Mouse (Mus musculus): ENCODE measurements at regions not wholly inside any gene's neighbourhood (a gene's known extent, or its start where the extent isn't known, plus 50 kb on each side); places are given as distances from the start of the nearest gene placed in this dataset.

GRCm38 (mm10) chr13:69944651-69945050 lies 142.5 kb downstream of the Med10 start:
- H3K9me3 ChIP-seq (ENCODE audit: low read length): no peaks in the 10 kb centered on the region

GRCm38 (mm10) chr13:69946615-69947014 lies 144.4 kb downstream of the Med10 start:
- H3K27me3 ChIP-seq (ENCODE audit: insufficient read depth, low read length): no peaks in the 10 kb centered on the region
- H3K36me3 ChIP-seq (ENCODE audit: insufficient read depth, low read length): no peaks in the 10 kb centered on the region
- TF ChIP-seq NANOG (IDR thresholded peaks at IDR 0.05; ENCODE audit: borderline replicate concordance, low read length) (no peak), CTCF (conservative IDR thresholded peaks at IDR 0.05; ENCODE audit: low read length) (no peak), POU5F1 (IDR thresholded peaks at IDR 0.05; ENCODE audit: borderline replicate concordance, low read length) (no peak)
- no peak overlapping the region for H3K4me3 ChIP-seq (replicated peaks; ENCODE audit: low read length)
- no peaks in the 10 kb centered on the region for H3K4me1 ChIP-seq (replicated peaks; ENCODE audit: low read depth, low read length)
- no peaks in the 10 kb centered on the region for H3K9me3 ChIP-seq (ENCODE audit: low read length)

More at GRCm38 (mm10) chr13:69944651-69945050, 142.5 kb downstream of the Med10 start:
- Histone ChIP-seq H3K4me3 (replicated peaks; ENCODE audit: low read length) (no peak overlapping the region), H3K36me3 (ENCODE audit: insufficient read depth, low read length) (no peaks in the 10 kb centered on the region), H3K27me3 (ENCODE audit: insufficient read depth, low read length) (no peaks in the 10 kb centered on the region), H3K4me1 (replicated peaks; ENCODE audit: low read depth, low read length) (no peaks in the 10 kb centered on the region)
- TF ChIP-seq NANOG (IDR thresholded peaks at IDR 0.05; ENCODE audit: borderline replicate concordance, low read length) (no peak), CTCF (conservative IDR thresholded peaks at IDR 0.05; ENCODE audit: low read length) (no peak), POU5F1 (IDR thresholded peaks at IDR 0.05; ENCODE audit: borderline replicate concordance, low read length) (no peak)

GRCm38 (mm10) chr13:69952061-69952460 lies 149.9 kb downstream of the Med10 start:
- H3K9me3 ChIP-seq (ENCODE audit: low read length): no peaks in the 10 kb centered on the region
- no peaks in the 10 kb centered on the region for H3K4me1 ChIP-seq (replicated peaks; ENCODE audit: low read depth, low read length)
- TF ChIP-seq NANOG (IDR thresholded peaks at IDR 0.05; ENCODE audit: borderline replicate concordance, low read length) (no peak), CTCF (conservative IDR thresholded peaks at IDR 0.05; ENCODE audit: low read length) (no peak), POU5F1 (IDR thresholded peaks at IDR 0.05; ENCODE audit: borderline replicate concordance, low read length) (no peak)
- no peaks in the 10 kb centered on the region for H3K36me3 ChIP-seq (ENCODE audit: insufficient read depth, low read length)
- H3K27me3 ChIP-seq (ENCODE audit: insufficient read depth, low read length): no peaks in the 10 kb centered on the region
- no peak overlapping the region for H3K4me3 ChIP-seq (replicated peaks; ENCODE audit: low read length)

- H3K4me3 ChIP-seq (replicated peaks; ENCODE audit: low read length): no peak overlapping the region
- H3K27me3 ChIP-seq (ENCODE audit: insufficient read depth, low read length): no peaks in the 10 kb centered on the region
- H3K9me3 ChIP-seq (ENCODE audit: low read length): no peaks in the 10 kb centered on the region
- H3K4me1 ChIP-seq (replicated peaks; ENCODE audit: low read depth, low read length): no peaks in the 10 kb centered on the region
- TF ChIP-seq NANOG (IDR thresholded peaks at IDR 0.05; ENCODE audit: borderline replicate concordance, low read length) (no peak), CTCF (conservative IDR thresholded peaks at IDR 0.05; ENCODE audit: low read length) (no peak), POU5F1 (IDR thresholded peaks at IDR 0.05; ENCODE audit: borderline replicate concordance, low read length) (no peak)
- no peaks in the 10 kb centered on the region for H3K36me3 ChIP-seq (ENCODE audit: insufficient read depth, low read length)
These were observed 152.0 kb downstream of the Med10 start for GRCm38 (mm10) chr13:69954171-69954570.

GRCm38 (mm10) chr13:69955503-69955902 lies 153.3 kb downstream of the Med10 start:
- no peak for TF ChIP-seq NANOG (IDR thresholded peaks at IDR 0.05; ENCODE audit: borderline replicate concordance, low read length)
- TF ChIP-seq POU5F1 (IDR thresholded peaks at IDR 0.05; ENCODE audit: borderline replicate concordance, low read length): no peak
- TF ChIP-seq CTCF (conservative IDR thresholded peaks at IDR 0.05; ENCODE audit: low read length): no peak
- Histone ChIP-seq H3K27me3 (ENCODE audit: insufficient read depth, low read length) (no peaks in the 10 kb centered on the region), H3K4me1 (replicated peaks; ENCODE audit: low read depth, low read length) (no peaks in the 10 kb centered on the region), H3K36me3 (ENCODE audit: insufficient read depth, low read length) (no peaks in the 10 kb centered on the region), H3K9me3 (ENCODE audit: low read length) (no peaks in the 10 kb centered on the region), H3K4me3 (replicated peaks; ENCODE audit: low read length) (no peak overlapping the region)

- no peaks in the 10 kb centered on the region for H3K9me3 ChIP-seq (ENCODE audit: low read length)
- TF ChIP-seq POU5F1 (IDR thresholded peaks at IDR 0.05; ENCODE audit: borderline replicate concordance, low read length) (no peak), NANOG (IDR thresholded peaks at IDR 0.05; ENCODE audit: borderline replicate concordance, low read length) (no peak), CTCF (conservative IDR thresholded peaks at IDR 0.05; ENCODE audit: low read length) (no peak)
- H3K4me1 ChIP-seq (replicated peaks; ENCODE audit: low read depth, low read length): no peaks in the 10 kb centered on the region
- H3K27me3 ChIP-seq (ENCODE audit: insufficient read depth, low read length): no peaks in the 10 kb centered on the region
- H3K4me3 ChIP-seq (replicated peaks; ENCODE audit: low read length): no peak overlapping the region
- H3K36me3 ChIP-seq (ENCODE audit: insufficient read depth, low read length): no peaks in the 10 kb centered on the region
These were observed 161.7 kb downstream of the Med10 start for GRCm38 (mm10) chr13:69963944-69964343.

GRCm38 (mm10) chr13:69971281-69972057 lies 169.3 kb downstream of the Med10 start:
- no peak overlapping the region for H3K4me3 ChIP-seq (replicated peaks; ENCODE audit: low read length)
- no peaks in the 10 kb centered on the region for H3K36me3 ChIP-seq (ENCODE audit: insufficient read depth, low read length)
- H3K9me3 ChIP-seq (ENCODE audit: low read length): no peaks in the 10 kb centered on the region
- TF ChIP-seq NANOG (IDR thresholded peaks at IDR 0.05; ENCODE audit: borderline replicate concordance, low read length): no peak
- TF ChIP-seq CTCF (conservative IDR thresholded peaks at IDR 0.05; ENCODE audit: low read length): no peak
- no peak for TF ChIP-seq POU5F1 (IDR thresholded peaks at IDR 0.05; ENCODE audit: borderline replicate concordance, low read length)
- H3K27me3 ChIP-seq (ENCODE audit: insufficient read depth, low read length): no peaks in the 10 kb centered on the region
- H3K4me1 ChIP-seq (replicated peaks; ENCODE audit: low read depth, low read length): no peaks in the 10 kb centered on the region

- H3K4me3 ChIP-seq (replicated peaks; ENCODE audit: low read length): no peak overlapping the region
- H3K9me3 ChIP-seq (ENCODE audit: low read length): no peaks in the 10 kb centered on the region
- no peaks in the 10 kb centered on the region for H3K36me3 ChIP-seq (ENCODE audit: insufficient read depth, low read length)
- H3K27me3 ChIP-seq (ENCODE audit: insufficient read depth, low read length): no peaks in the 10 kb centered on the region
- no peaks in the 10 kb centered on the region for H3K4me1 ChIP-seq (replicated peaks; ENCODE audit: low read depth, low read length)
- TF ChIP-seq CTCF (conservative IDR thresholded peaks at IDR 0.05; ENCODE audit: low read length): no peak
- TF ChIP-seq NANOG (IDR thresholded peaks at IDR 0.05; ENCODE audit: borderline replicate concordance, low read length): no peak
These were observed 172.6 kb downstream of the Med10 start for GRCm38 (mm10) chr13:69974835-69975234.

Data from E14TG2a.4 (cell line).